Mouse (Mus musculus): ENCODE results near the gene Pfkm.

The Pfkm gene

DNA sequence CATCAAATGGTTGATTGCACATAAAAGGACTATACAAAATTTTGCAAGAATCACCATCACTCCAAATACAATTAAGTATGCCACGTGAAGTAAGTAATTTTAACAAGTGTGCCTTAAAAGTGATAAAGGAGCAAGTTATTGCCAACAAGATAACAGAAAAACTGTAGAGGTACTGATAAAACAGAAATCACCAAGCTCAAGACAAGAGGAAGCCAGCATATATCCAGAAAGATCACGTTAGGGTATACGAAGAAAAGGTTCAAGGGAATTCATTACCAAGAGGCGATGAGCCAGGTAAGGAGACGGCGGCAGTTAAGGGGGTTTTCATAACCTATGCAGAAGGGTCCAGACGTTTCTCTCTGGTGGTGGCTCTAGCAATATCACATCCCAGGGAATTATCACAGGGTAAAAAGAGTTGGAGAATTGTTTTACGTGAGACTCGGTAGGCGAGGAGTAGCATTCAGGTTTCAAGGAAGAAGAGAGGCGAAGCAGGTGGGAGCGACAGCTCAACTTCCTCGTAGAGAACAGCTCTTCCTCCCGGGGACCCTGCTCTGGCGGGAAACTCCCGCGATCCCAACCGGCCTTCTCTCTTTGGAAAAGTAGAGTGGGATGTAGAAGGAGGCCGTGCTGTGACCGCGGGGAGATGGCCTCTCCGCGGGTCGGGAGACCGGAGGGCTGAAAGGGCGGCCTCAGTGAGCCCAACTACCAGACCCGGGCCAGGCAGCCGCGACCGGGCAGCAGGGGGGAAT is at the start of gene Pfkm:
Pfkm (plus strand) TSS at position 218 of the 749 bp plus-strand sequence.
- in situ Hi-C loops (cut with MboI), result loop anchor here (5.0 kb wide), 1 partner anchor 60 kb away; no protein-coding TSS in a partner anchor

DNA sequence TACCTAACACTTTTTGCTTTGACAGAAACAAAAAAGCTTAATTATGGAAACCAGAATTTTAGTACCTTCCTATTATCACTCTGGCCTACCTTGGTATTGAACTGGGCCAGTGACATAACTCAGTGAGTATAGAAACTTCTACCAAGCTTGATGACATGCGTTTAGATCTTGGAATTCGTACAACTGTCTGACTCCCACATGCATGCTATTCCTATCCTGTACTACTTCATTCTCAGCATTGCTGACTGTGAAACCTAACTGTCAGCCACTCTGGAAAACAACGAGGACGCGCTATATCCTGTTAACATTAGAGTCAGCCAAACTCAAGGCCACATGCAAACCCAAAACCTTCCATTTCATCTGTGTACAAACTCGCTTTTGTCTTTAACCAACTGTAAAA is 48.4 kb upstream of the Pfkm start:
- in situ Hi-C loops (cut with MboI), result no loop called here

DNA sequence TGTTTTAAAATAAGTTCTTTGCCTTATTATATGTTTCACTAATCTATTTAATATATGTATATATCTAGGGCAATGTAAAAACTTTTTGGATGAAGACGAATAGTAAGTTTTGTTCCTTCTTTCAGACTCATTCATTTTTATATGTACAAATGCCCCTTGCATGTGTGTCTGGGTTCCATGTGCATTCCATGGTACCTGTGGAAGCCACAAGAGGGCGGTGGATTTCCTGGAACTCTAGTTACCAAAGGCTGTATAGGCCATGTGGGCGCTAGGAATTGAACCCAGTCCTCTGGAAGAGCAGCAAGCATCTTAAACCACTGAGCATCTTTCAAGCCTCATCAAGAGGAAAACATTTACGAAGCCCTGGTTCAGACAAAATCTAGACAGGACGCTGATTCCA is 48.0 kb upstream of the Pfkm start:
- in situ Hi-C loops (cut with MboI), result no loop called here

DNA sequence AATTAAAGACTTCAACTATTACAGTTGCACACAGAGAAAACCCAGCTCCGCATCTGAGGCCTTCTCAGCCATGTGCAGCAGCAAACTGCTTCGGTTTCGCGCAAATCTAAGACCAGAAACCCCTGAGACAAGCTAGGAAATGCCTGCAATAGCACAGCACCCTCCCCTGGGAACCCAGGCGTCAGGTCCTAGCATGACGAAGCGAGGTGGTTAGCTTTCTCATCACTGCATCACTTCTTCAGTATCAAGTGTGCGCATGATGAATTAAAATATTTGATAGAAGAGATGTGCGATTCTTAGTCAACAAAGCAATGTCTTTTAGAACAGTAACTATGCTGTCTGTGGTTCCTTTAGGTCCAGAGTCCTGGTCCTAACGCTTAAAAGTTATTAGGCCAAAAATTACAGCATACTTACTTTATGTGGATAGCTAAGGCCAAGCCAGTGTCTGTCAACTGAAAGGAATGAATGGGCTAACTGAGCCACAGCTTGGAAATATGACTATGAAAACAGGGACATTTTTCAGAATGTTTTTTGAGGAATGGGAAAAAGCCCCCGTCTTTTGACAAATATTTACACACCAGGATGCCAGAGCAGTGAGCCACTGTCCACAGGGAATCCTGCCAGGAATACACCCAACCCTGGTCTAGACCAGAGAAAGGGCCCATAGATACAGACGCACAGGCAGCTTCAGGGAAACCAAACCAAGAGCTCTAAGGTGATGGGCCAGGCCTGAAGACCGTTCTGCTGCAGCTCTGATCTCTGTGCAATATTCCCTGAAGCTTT is 43.3 kb upstream of the Pfkm start:
- in situ Hi-C loops (cut with MboI), result no loop called here

DNA sequence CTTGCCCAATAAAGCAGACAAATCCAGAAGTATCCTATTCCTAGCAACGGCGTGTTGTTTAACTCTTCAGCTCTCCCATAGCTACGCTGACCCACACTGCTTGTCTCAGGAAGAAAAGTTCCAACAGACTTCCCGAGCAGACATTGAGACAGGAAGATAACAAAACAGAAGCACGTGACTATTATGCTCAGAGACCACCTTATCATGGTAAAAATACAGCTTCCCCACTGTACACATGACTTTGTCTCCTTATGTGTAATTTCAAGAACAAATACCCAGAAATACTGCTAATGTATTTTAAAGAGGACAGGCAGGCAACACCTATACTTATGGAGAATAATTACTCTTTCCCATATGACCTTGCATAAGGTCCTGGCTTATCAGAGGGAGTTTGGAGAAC is 40.7 kb upstream of the Pfkm start:
- in situ Hi-C loops (cut with MboI), result no loop called here

DNA sequence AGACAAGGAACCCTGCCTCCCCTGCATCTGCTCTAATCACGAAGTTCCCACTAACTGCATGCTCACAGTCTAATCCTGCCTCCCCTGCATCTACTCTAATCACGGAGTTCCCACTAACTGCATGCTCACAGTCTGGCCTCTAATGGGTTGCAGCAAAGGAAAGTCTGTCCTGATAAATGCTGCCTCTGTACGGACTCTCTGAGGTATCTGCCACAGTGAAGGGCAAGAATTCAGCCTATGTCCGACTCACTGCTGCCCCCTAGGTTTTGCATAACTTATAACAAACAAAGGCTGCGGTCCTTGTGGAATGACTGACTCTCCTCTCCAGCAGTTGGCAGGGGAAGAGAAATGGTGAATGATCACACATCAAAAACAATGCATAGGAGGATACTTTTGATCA is 37.1 kb upstream of the Pfkm start:
- in situ Hi-C loops (cut with MboI), result no loop called here

DNA sequence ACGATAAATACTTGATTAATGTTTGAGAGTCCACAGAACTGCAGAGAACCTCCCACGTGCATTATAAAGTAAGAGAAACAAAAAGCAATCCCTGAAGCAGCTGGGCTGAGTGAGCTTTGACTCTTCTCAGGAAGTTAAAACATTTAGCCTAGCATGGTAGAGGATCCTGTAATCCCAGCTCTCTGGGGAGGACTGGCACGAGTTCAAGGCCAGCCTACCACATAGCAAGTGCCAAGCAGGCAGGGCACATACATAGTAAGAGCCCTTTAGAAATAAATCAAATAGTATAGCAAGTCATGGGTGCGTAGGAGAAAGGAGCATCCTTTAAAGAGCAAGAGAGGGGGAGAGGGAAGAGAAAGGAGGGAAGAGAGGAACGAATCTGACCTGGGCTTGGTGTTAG is 26.5 kb upstream of the Pfkm start:
- in situ Hi-C loops (cut with MboI), result no loop called here

DNA sequence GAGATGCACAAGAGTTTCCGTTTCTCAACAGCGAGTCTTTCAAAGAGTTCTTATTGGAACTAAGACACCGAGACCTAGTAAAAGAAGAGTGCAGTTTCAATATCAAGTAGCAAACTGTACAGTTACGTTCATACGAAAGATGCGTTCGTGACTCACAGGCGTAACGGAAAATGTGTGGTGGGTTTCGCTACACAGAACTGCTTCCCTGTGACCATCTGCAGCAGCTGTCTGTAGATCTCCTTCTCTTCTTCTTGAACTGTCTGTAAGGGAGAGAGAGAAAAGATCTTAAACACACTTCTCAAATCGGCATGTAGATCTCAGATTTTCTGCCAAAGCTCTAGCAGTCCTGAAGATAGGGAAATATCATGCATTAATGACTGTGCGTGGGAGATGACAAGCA is 25.8 kb upstream of the Pfkm start:
- in situ Hi-C loops (cut with MboI), result no loop called here

DNA sequence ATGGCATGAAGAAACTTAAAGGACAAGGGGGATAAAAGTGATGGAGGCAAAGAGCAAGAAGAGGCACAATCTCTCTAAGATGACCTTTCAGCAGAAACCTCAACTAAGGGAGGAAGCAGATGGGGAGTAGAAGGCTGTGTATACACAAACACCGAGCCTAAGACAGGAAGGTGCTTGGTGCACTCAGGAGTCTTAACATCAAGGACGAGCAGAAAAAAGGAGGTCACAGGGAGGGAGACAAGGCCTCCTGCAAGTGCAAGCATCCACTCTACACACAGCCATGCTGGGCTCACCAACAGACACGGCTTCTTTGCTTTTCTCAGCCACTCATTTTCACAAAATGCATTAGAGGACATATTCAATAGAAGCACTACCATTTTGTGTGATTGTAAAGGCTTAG is 24.9 kb upstream of the Pfkm start:
- in situ Hi-C loops (cut with MboI), result no loop called here

DNA sequence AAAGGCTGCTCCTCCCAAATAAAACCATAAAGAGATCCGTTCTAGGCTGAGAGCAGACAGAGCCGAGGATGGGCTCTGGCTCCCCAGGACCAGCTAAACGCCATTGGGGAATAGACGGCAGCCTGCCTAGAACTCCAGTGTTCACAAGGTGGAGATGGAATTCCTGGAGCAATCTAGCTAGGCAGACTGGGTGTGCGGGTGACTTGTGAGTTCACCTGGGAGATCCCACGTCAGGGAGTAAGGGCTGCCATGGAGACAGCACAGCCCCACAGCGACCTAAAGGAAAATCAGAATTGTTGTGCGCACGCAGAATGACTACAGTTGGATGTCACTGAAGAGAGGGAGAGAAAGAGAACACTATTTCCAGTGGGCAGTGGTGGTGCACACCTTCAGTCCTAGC is 23.9 kb upstream of the Pfkm start:
- in situ Hi-C loops (cut with MboI), result no loop called here

DNA sequence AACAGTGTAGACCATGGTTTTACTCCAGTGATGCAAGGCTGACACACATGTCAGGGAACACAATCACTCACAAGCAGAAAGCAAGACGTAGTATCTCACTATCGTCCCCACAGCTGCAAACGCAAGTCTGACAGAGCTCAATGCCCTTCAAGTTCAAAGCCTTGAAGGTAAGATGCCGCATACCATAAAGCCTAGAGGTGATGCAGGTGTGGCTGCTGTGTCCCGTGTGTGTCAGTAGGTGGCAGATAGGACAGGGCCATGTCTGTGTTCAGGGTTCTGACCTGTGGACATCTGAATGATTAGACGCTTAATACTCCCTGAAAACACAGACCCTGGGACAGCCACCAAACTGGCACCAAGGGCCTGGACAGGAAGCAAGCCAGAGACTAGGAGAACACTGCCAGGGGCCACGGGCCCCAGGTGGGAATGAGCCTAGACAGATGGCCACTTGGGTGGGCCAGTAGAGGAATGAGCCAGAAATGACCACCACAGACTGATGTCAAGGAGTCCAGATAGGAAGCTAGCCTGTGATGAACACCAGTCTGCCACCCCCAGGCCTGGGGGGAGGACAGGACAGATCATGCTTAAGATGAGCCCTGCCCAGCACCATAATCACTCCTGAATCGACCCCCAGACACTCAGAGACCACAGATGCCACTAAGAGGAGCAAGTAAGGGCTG is 22.7 kb upstream of the Pfkm start:
- in situ Hi-C loops (cut with MboI), result no loop called here

DNA sequence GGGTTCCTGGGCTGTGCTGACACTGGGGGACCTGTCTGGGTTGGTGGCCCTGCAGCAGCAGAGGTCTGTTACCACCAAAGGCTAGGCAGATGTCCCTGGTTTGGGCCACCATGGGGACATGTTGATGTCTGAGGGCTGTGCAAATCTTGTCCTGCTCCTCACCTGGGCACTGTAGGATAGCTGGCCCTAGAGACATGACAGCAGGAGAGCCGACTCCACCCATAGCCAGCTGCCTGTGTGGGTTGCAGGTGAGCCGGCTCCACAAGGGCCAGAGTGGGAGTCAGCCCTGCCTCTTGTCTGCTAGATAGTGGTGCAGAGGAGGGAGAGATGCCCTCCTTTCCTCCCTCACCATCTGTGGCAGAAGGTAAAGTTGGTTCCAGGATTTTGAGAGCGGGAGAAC is 22.0 kb upstream of the Pfkm start:
- in situ Hi-C loops (cut with MboI), result no loop called here

DNA sequence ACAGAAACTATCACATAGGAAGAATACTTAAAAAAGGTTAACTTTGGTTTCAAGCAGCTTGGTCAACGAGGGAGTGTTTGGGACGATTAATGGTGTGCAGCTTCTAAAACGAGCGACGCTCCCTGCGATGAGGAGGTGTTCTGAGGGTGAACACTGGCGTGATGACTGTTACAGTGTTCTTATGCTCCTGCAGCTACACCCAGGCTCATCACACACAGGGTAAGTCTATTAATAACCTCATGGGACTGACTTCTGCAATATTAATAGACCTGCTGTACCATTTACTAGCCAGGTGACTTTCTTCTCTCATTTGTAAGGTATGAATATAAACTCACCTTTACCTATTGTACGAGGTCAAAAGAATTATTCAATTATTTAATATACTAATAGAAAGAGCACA is 17.9 kb upstream of the Pfkm start:
- in situ Hi-C loops (cut with MboI), result no loop called here

DNA sequence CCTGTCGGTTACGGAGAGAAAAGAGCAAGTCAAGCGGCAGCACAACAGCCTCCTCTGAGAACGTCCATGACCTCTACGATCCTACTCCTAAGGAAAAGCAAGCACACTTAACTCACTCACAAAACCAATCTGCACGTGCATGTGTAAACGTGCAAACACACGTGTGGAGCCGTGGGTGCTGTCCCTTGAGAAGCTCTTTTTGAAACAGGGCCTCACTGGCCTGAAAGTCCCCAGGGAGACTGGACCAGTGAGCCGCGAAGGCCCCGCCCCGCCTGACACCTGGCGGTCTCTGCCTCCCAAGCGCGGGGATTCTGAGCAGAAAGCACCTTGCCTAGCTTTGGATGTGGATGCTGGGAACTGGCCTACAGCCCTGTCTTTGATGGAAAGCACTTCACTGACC is 17.4 kb upstream of the Pfkm start:
- in situ Hi-C loops (cut with MboI), result no loop called here

DNA sequence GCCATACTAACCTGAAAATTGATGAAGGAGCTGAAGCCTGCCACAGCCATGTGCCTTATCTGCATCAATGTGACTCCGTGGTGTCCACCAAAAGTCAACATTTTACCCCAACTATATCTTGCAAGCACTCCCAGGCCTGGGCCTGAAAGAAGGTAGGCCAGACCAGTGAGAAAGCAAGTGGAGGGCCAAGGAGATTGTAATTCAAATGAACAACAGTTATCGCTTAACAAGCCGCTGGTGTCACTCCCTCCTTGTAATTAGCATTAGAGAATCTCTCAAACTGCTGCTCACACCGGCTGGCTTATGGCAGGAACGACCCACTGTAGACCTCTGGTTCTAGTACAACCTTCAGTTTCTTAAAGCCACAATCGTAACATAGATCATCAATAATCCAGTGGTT is 15.5 kb upstream of the Pfkm start:
- in situ Hi-C loops (cut with MboI), result no loop called here

DNA sequence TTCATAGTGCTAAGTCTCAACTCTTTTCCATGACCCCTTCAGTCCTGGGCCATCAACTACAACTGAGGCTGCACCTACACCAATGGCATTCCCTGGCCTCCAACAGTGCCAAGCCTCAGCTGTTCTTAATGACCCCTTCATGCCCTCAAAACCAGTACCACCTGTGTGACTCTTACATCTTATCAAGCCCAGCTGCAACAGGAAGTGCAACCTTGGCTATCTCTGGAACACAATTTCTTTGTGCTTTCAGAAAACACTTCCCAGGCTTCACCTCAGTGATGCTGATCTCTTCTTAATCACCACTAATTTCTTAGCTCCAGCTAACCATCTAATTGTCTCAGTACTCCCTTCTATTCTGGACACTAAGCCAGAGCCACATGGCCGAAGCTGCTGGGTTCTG is 3.5 kb upstream of the Pfkm start:
- in situ Hi-C loops (cut with MboI), result no loop called here

DNA sequence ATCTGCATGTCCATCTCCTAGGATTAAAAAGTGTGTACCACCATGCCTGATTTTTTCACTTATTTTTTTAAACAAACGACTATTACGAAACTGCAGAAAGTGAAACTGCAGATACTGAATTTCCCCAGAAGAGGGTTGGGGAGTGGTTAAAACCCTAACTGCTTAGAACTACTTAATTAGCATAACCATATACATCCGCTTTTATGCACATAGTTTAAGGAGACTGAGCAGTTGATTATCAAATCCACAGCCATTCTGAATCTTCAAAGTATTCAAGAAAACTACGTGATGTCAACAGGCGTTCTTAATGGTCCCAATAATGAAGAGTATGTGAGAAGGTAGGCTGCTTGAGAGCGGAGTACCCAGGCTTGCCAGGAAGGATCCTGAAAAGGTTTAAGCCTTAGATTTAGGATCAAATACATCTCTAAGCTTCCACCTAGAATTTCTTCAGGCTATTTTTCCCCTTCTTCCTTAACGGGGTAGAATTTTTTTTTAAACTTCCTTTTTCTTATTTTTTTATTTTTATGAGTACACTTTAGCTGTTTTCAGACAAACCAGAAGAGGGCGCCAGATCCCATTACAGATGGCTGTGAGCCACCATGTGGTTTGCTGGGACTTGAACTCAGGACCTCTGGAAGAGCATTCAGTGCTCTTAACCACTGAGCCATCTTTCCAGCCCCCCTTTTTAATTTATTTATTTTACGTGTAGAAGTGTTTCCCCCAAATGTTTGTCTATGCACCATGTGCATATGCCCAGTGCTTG is 2.8 kb upstream of the Pfkm start:
- in situ Hi-C loops (cut with MboI), result loop anchor here (5.0 kb wide), 1 partner anchor 63 kb away; no protein-coding TSS in a partner anchor

DNA sequence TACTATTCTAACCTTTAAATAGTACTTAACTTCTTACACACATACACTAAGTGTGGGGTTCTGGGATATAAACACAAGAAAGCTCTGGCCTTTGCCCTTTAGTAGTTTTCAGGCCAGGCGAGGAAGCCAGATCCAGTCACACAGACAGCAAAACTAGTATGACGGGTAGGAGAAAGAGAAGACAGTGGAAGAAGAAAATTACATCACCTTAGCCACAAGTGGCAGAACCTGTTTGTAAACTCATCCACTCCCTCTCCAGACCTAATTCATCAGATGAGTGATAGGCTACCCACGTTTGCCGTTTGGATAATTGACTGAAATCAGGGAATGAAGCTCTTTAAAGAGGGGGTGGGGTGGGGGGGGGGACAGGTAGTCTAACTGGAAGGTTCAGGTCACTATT is 548 bp upstream of the Pfkm start:
- in situ Hi-C loops (cut with MboI), result loop anchor here (5.0 kb wide), 1 partner anchor 60 kb away; no protein-coding TSS in a partner anchor

DNA sequence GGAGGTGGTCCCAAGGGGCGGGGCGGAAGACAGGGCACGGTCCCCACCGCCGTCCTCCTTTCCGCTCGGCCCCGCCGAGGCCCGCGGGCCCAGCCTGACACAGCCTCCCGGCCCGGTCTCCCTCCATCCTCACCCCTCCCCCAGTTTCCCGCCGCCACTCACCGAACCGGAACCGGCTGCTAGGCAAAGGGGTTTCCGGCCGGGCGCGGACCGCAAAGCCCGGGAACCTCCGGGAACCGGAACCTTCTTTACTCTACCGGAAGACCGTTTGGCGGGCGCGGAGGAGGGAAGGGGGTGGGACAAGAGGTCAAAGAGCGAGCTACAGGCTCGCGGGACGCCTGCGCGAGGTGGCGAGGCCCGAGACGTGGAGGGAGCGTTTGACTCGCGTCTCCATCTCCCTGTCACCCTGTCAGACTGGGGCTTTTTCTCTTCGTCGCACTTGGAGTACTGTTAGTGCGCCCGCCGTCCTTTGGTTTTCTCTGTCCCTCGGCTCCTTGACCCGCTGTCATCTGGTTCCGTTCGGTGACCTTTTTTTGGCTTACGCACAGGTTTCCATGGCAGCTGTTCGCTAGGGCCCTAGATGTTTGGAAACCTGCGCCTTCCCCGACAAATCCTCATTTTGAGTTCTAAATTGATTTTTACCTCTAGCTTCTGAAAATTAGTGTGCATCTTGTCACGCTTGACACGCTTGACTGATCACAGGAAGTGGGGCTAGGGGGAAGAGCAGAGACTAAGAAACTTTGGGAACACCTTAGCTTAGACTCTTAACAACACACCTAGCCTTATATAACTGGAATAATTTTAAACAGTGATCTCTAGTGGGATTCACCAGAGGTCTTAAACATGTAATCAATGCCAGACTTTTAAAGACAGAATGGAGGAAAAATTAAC is 977 bp downstream of the Pfkm start, which contains the start of gene Senp1:
Senp1 (minus strand) TSS at position 624 of the 891 bp plus-strand sequence.
- in situ Hi-C loops (cut with MboI), result loop anchor here (5.0 kb wide), 1 partner anchor 59 kb away; no protein-coding TSS in a partner anchor

DNA sequence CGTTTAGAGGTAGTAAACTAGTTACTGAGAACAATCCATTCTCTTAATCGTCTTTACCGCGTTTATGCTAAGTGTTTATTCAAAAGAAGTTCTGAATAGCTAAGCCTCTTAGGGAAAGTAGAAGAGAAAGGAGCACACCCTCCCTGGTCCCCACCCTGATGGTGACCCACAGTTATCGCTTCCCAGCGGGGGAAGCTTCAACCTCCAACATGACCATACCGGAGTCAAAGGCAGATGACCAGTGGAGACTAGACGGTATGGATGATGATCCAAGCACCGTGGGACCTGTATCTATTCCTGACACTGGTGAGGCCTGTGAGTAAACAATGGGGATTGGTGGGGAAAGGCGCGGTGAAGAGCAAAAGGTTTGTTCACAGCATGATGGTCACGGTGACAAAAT is 2.5 kb downstream of the Pfkm start:
- in situ Hi-C loops (cut with MboI), result loop anchor here (5.0 kb wide), 1 partner anchor 57 kb away; no protein-coding TSS in a partner anchor

DNA sequence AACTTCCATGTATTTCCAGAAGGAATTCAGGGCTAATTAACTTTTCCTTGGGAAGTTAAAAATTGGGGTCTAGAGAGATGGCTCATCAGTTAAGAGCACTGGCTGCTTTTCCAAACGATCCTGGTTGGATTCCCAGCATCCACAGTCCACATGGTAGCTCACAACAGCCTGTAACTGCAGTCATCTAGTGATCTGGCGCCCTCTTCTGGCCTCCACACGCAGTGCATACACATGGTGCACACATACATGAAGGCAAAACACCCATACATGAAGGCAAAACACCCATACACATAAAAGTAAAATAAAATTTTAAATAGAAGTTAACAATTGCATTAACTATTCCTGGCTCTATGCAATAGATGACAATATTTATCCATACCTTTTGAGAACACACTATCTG is 4.6 kb downstream of the Pfkm start:
- in situ Hi-C loops (cut with MboI), result no loop called here

Data from mature B cell (primary cell).